Mouse (Mus musculus): ENCODE measurements around the gene Hnrnpab.

GRCm38 (mm10) chr11:51646751-51647667, 40.4 kb upstream of the Hnrnpab start:
- TF ChIP-seq EP300 (IDR thresholded peaks at IDR 0.05; ENCODE audit: low read length) (peak; percentile 51), NRF1 (IDR thresholded peaks at IDR 0.05; ENCODE audit: low read depth, low read length) (no peak; the same call in 1 of the 2 replicates), USF1 (IDR thresholded peaks at IDR 0.05; ENCODE audit: low read depth, low read length) (no peak), MAFK (IDR thresholded peaks at IDR 0.05; ENCODE audit: insufficient replicate concordance, low read length) (peak; percentile 15; the same call in 1 of the 2 replicates), IRF4 (IDR thresholded peaks at IDR 0.05; ENCODE audit: low read depth, low read length) (peak; percentile 33; the same call in 1 of the 2 replicates), CTCF (conservative IDR thresholded peaks at IDR 0.05 in 1 of 2, IDR thresholded peaks at IDR 0.05 in 1 of 2; ENCODE audit: low read depth in 2 of 2, low read length in 2 of 2) (no peak), MAZ (IDR thresholded peaks at IDR 0.05; ENCODE audit: low read depth, low read length) (0 out of 2 replicates have a peak, but pooled peaks have one; percentile 77), POLR2A (IDR thresholded peaks at IDR 0.05; ENCODE audit: low read depth, low read length) (peak; percentile 60), E2F4 (IDR thresholded peaks at IDR 0.05; ENCODE audit: insufficient replicate concordance, low read depth, low read length) (no peak), JUND (conservative IDR thresholded peaks at IDR 0.05; ENCODE audit: low read depth, low read length) (no peak), CHD1 (IDR thresholded peaks at IDR 0.05; ENCODE audit: low read depth, low read length) (no peak), BHLHE40 (IDR thresholded peaks at IDR 0.05; ENCODE audit: low read depth, low read length) (0 out of 2 replicates have a peak, but pooled peaks have one; percentile 33)
